Mouse (Mus musculus) left cerebral cortex, adult 11 months (tissue): ENCODE data around the gene Luc7l2.

Source experiments
- DNase-seq: peaks from one replicate; pipeline ENCODE4 v3.0.0; 2022; ENCODE audit warnings: low spot score

Gene Luc7l2

GRCm38 (mm10) chr6:38650263-38650937, 99.3 kb downstream of the Luc7l2 start:
- peak; percentile 63 for DNase-seq
